Mouse (Mus musculus) hindbrain, embryonic 13.5 days (tissue): ENCODE results near the gene Zfp827. TPM values are rescaled to one million over a fixed set of nuclear protein-coding genes. Genes with fewer than 3 reads are reported as not detected.

Source experiments
- ATAC-seq: fragments of 200-750 bp; cut with Nextera tagmentation; 2 replicates; pipeline ENCODE4 v1.8.0; 2017; ENCODE audit warnings: moderate TSS enrichment; ENCODE audit not compliant: low FRiP score
- H3K27ac ChIP-seq: fragments of 300-500 bp; sonication (generic); 2 replicates; pipeline ENCODE4 v1.5.1; 2015; ENCODE audit warnings: inconsistent platforms, mild to moderate bottlenecking, moderate library complexity
- H3K27me3 ChIP-seq: fragments of 300-500 bp; sonication (generic); 2 replicates; pipeline ENCODE4 v1.6.1; 2015; ENCODE audit warnings: mild to moderate bottlenecking, inconsistent platforms
- H3K36me3 ChIP-seq: fragments of 300-500 bp; sonication (generic); 2 replicates; pipeline ENCODE4 v1.6.1; 2015; ENCODE audit warnings: mild to moderate bottlenecking, inconsistent platforms
- H3K4me1 ChIP-seq: fragments of 300-500 bp; sonication (generic); replicated peaks from 2 replicates; pipeline ENCODE4 v1.6.1; 2015; ENCODE audit warnings: inconsistent platforms
- H3K4me2 ChIP-seq: fragments of 300-500 bp; sonication (generic); 2 replicates; pipeline ENCODE4 v1.6.1; 2015; ENCODE audit warnings: inconsistent platforms, mild to moderate bottlenecking, moderate library complexity
- H3K4me3 ChIP-seq: fragments of 300-500 bp; sonication (generic); 2 replicates; pipeline ENCODE4 v1.5.1; 2015; ENCODE audit warnings: mild to moderate bottlenecking, inconsistent platforms
- H3K9ac ChIP-seq: fragments of 300-500 bp; sonication (generic); 2 replicates; pipeline ENCODE4 v1.6.1; 2015; ENCODE audit warnings: mild to moderate bottlenecking, inconsistent platforms
- H3K9me3 ChIP-seq: fragments of 300-500 bp; sonication (generic); 2 replicates; pipeline ENCODE4 v1.6.1; 2016; ENCODE audit warnings: inconsistent platforms
- WGBS: fragments of 180-500 bp; shearing (Covaris S2); methylation state at CpG from one replicate; pipeline ENCODE4 v1.1.7; 2015; 5-methylcytosine and 5-hydroxymethylcytosine counted together
- polyA plus RNA-seq: library from polyadenylated mRNA; unstranded; fragments of >200 nt; fragmentation: Nextera tagmentation; extraction: Ambion mirVana; gene quantifications from 2 replicates; pipeline ENCODE4 v1.2.1, GENCODE M21; 2015

Gene Zfp827
- polyA plus RNA-seq, 1 experiment from 2014 or later, result 12.5 TPM

GRCm38 (mm10) chr8:79037991-79038390 lies 9.8 kb downstream of the Zfp827 start:
- H3K27me3 ChIP-seq, result no peaks in the 10 kb centered on the region
- H3K9me3 ChIP-seq, result no peaks in the 10 kb centered on the region
- peaks cover 19% of the 10 kb centered on the region for H3K4me1 ChIP-seq
- H3K27ac ChIP-seq, result no peak overlapping the region
- no peak for ATAC-seq
- H3K9ac ChIP-seq, result no peak overlapping the region
- WGBS, result 83% methylated on average over 7 of the region's 7 CpGs
- H3K4me2 ChIP-seq, result no peak overlapping the region
- H3K4me3 ChIP-seq, result no peak overlapping the region
- peaks cover 14% of the 10 kb centered on the region for H3K36me3 ChIP-seq

- H3K4me3 ChIP-seq, result no peak overlapping the region
- no peak for ATAC-seq
- H3K27me3 ChIP-seq, result no peaks in the 10 kb centered on the region
- peaks cover 14% of the 10 kb centered on the region for H3K36me3 ChIP-seq
- 0 out of 2 replicates have a peak, but pooled peaks cover 4% of the 10 kb centered on the region for H3K4me1 ChIP-seq
- 87% methylated on average over 3 of the region's 3 CpGs for WGBS
- no peak overlapping the region for H3K4me2 ChIP-seq
- H3K9ac ChIP-seq, result no peak overlapping the region
- no peaks in the 10 kb centered on the region for H3K9me3 ChIP-seq
- no peak overlapping the region for H3K27ac ChIP-seq
Measured at GRCm38 (mm10) chr8:79041429-79041828, 13.2 kb downstream of the Zfp827 start.

DNA sequence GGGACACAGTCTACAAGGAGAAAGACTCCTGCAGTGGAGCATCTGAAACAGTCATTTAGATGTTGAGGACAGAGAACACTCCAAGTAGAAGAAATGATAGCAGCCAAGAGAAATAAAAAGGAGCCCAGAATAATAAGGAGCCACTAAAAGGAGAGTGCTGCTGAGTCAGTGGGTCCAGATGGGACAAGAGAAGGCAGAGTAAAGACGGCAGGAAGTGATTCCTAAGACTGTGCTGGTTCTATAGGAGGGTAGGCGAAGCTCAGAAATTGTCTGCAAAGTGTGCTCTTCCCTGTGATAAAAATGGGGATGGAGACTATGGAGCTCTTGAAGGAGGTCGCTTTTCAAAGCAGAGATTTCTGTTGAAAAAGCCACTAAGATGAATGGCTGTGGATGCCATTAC lies 14.0 kb downstream of the Zfp827 start:
- H3K27me3 ChIP-seq, result no peaks in the 10 kb centered on the region
- WGBS, result 83% methylated on average over 3 of the region's 3 CpGs
- H3K27ac ChIP-seq, result no peak overlapping the region
- H3K4me1 ChIP-seq, result 0 out of 2 replicates have a peak, but pooled peaks cover 5% of the 10 kb centered on the region
- H3K36me3 ChIP-seq, result peaks cover 14% of the 10 kb centered on the region
- no peak overlapping the region for H3K9ac ChIP-seq
- no peak for ATAC-seq
- H3K9me3 ChIP-seq, result no peaks in the 10 kb centered on the region
- H3K4me2 ChIP-seq, result no peak overlapping the region
- H3K4me3 ChIP-seq, result no peak overlapping the region

- Histone ChIP-seq H3K4me3 (no peak overlapping the region), H3K9ac (no peak overlapping the region), H3K27me3 (no peaks in the 10 kb centered on the region), H3K4me1 (0 out of 2 replicates have a peak, but pooled peaks cover 5% of the 10 kb centered on the region), H3K27ac (no peak overlapping the region), H3K36me3 (peaks cover 7% of the 10 kb centered on the region), H3K4me2 (no peak overlapping the region), H3K9me3 (no peaks in the 10 kb centered on the region)
- ATAC-seq, result no peak
- WGBS, result 95% methylated on average over 5 of the region's 5 CpGs
Measured at GRCm38 (mm10) chr8:79044673-79045072, 16.4 kb downstream of the Zfp827 start.

- Histone ChIP-seq H3K27me3 (no peaks in the 10 kb centered on the region), H3K4me2 (no peak overlapping the region), H3K9ac (no peak overlapping the region), H3K4me1 (0 out of 2 replicates have a peak, but pooled peaks cover 5% of the 10 kb centered on the region), H3K4me3 (no peak overlapping the region), H3K36me3 (peaks cover 8% of the 10 kb centered on the region), H3K9me3 (no peaks in the 10 kb centered on the region), H3K27ac (no peak overlapping the region)
- no peak for ATAC-seq
- WGBS, result 82% methylated on average over 4 of the region's 4 CpGs
Measured at GRCm38 (mm10) chr8:79046659-79047058, 18.4 kb downstream of the Zfp827 start.

GRCm38 (mm10) chr8:79048388-79049005 lies 20.3 kb downstream of the Zfp827 start:
- 90% methylated on average over 6 of the region's 6 CpGs for WGBS
- H3K36me3 ChIP-seq, result peaks cover 13% of the 10 kb centered on the region
- H3K4me3 ChIP-seq, result no peak overlapping the region
- ATAC-seq, result no peak
- H3K9me3 ChIP-seq, result no peaks in the 10 kb centered on the region
- no peak overlapping the region for H3K27ac ChIP-seq
- 0 out of 2 replicates have a peak, but pooled peaks cover 5% of the 10 kb centered on the region for H3K4me1 ChIP-seq
- H3K9ac ChIP-seq, result no peak overlapping the region
- H3K4me2 ChIP-seq, result no peak overlapping the region
- H3K27me3 ChIP-seq, result no peaks in the 10 kb centered on the region

DNA sequence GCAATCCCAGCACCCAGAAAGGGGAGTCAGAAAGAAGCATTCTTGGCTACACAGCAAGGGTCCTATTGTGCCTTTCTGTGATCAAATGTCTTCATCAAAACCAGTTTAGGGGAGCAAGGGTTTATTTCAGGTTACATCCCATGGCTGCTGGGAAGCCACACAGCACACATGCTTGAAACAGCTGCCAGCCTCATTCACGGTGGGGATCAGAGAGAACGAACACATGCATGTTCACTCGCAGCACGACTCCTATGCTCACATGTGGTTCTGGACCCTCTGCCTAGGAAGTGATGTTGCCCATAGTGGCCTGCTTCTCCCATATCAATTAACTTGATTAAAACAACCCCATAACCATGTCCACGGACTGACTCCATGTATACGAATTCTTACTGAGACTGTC lies 26.0 kb downstream of the Zfp827 start:
- H3K27ac ChIP-seq, result no peak overlapping the region
- no peak for ATAC-seq
- no peak overlapping the region for H3K9ac ChIP-seq
- peaks cover 8% of the 10 kb centered on the region; the same call in 1 of the 2 replicates for H3K36me3 ChIP-seq
- H3K4me2 ChIP-seq, result no peak overlapping the region
- no peaks in the 10 kb centered on the region for H3K9me3 ChIP-seq
- peaks cover 21% of the 10 kb centered on the region for H3K4me1 ChIP-seq
- no peaks in the 10 kb centered on the region for H3K27me3 ChIP-seq
- 93% methylated on average over 6 of the region's 6 CpGs for WGBS
- H3K4me3 ChIP-seq, result no peak overlapping the region

DNA sequence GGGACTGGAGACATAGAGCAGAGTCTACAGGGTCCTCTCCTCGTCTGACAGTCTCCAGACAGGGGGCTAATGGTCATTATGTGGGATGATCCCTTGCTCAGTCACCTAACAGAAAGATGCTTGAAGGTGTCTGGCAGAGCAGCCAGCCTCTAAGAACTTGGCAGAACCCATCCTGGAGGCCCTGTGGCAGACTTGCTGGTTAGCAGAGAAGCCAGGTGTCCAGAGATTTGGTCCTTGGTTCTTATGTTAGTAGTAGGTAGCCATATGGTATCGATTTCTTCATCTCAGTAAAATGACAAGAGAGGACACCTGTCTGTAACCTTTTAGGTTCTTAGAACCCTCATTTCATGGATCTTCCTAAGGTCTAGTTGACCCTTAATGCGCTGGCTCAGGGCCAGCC lies 28.9 kb downstream of the Zfp827 start:
- Histone ChIP-seq H3K9me3 (no peaks in the 10 kb centered on the region), H3K27ac (no peak overlapping the region), H3K4me3 (no peak overlapping the region), H3K4me2 (no peak overlapping the region), H3K27me3 (no peaks in the 10 kb centered on the region), H3K9ac (no peak overlapping the region), H3K4me1 (peaks cover 21% of the 10 kb centered on the region), H3K36me3 (peaks cover 23% of the 10 kb centered on the region)
- ATAC-seq, result no peak
- 89% methylated on average over 3 of the region's 3 CpGs for WGBS

- no peak overlapping the region for H3K9ac ChIP-seq
- H3K4me3 ChIP-seq, result no peak overlapping the region
- H3K27me3 ChIP-seq, result no peaks in the 10 kb centered on the region
- no peak overlapping the region for H3K4me2 ChIP-seq
- 83% methylated on average over 4 of the region's 4 CpGs for WGBS
- no peak overlapping the region for H3K27ac ChIP-seq
- H3K9me3 ChIP-seq, result no peaks in the 10 kb centered on the region
- peaks cover 16% of the 10 kb centered on the region for H3K4me1 ChIP-seq
- ATAC-seq, result no peak
- peaks cover 42% of the 10 kb centered on the region for H3K36me3 ChIP-seq
Measured at GRCm38 (mm10) chr8:79059361-79059760, 31.1 kb downstream of the Zfp827 start.

DNA sequence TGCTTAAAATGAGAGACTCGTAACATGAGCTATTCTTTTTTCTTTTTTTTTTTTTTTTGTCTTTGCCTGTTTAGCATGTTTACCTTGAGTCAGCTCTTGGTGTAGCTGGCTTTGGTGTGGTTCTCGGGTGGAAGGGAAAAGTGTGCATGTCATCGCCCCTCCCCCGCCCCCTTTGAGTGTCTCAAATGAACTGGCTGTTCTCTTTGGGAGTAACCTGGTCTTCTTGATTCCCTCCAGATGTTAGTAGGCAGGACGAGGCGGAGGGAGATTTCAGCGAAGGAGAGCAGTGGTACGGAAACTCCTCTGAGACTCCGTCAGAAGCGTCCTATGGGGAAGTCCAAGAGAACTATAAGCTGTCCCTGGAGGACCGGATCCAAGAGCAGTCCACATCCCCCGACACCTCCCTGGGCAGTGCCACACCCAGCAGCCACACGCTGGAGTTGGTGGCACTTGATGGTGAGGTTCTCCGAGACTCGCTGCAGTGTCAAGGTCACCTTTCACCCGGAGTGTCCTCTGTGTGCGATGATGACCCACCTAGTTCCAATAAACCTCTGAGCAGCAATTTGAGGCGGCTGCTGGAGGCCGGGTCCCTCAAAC lies 31.9 kb downstream of the Zfp827 start:
- ATAC-seq, result no peak; the same call in 1 of the 2 replicates
- WGBS, result 87% methylated on average over 19 of the region's 19 CpGs
- Histone ChIP-seq H3K4me2 (no peak overlapping the region), H3K36me3 (peaks cover 43% of the 10 kb centered on the region), H3K9me3 (no peaks in the 10 kb centered on the region), H3K4me1 (peaks cover 15% of the 10 kb centered on the region), H3K27ac (no peak overlapping the region), H3K9ac (no peak overlapping the region), H3K4me3 (no peak overlapping the region), H3K27me3 (no peaks in the 10 kb centered on the region)

DNA sequence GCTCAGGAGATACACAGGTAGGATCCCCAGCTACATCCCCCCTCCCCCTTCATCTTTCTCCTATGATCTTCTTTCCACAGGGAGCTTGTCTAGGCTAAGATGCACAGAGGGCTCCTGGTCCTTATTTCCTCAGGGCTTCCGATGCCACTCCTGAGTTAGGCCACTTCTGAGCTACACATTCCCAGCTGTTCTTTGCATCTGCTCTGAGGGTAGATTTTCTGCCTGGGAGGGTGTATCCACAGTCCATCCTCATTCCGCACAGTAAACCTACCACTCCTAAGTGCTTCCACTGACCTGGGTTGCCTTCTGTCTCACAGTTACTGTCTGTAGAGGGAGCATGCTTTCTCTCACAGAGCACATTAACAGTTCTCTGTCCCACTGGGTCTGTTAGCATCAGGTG lies 37.7 kb downstream of the Zfp827 start:
- Histone ChIP-seq H3K27ac (no peak overlapping the region), H3K36me3 (peaks cover 70% of the 10 kb centered on the region), H3K9ac (no peak overlapping the region), H3K9me3 (no peaks in the 10 kb centered on the region), H3K4me2 (no peak overlapping the region), H3K4me1 (peaks cover 10% of the 10 kb centered on the region), H3K27me3 (no peaks in the 10 kb centered on the region), H3K4me3 (no peak overlapping the region)
- WGBS, result 93% methylated on average over 2 of the region's 2 CpGs
- ATAC-seq, result no peak

DNA sequence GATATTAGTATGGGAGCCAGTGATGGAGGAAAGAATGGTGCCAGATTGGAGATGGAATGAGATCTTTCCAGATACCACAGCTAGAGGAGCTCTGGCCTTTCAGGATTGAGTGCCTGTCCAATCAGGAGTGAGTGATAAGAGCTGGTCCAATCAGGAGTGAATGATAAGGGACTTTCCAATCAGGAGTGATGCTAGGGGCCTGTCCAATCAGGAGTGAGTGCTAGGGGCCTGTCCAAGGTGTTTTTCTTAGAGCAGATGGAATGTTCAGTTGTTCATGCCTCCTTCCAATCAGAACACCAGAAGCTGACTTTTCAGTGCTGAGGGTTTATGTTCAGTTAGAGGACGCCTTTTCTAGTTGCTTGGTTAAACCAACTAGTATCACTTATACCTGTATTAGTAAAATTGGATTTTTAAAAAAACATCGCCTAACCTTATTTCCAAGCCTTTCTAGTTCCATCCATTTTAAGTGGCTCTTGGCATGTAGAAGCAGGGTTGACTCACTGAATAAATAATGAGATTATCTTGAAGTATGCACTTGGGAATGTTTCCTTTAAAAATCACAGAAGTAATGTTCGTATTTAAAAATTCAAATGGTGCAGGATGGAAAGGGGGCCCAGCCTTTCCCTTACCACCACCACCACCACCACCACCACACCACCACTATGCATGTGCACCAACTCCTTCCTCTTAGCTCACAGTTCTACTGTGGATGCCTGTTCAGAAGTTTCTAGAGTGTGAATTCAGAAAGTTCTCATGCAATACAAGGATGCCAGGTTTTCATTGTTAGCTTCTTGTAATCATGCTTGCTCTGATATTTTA lies 39.8 kb downstream of the Zfp827 start:
- no peak overlapping the region for H3K27ac ChIP-seq
- no peak overlapping the region for H3K9ac ChIP-seq
- H3K9me3 ChIP-seq, result no peaks in the 10 kb centered on the region
- H3K4me2 ChIP-seq, result no peak overlapping the region
- H3K4me1 ChIP-seq, result peaks cover 13% of the 10 kb centered on the region
- peaks cover 63% of the 10 kb centered on the region for H3K36me3 ChIP-seq
- ATAC-seq, result no peak
- no peaks in the 10 kb centered on the region for H3K27me3 ChIP-seq
- H3K4me3 ChIP-seq, result no peak overlapping the region
- 85% methylated on average over 3 of the region's 3 CpGs for WGBS
